Mouse (Mus musculus): ENCODE results near the gene Extl1.

GRCm38 (mm10) chr4:134326859-134327530 is 56.7 kb downstream of the Extl1 start:
- TF ChIP-seq CTCF (IDR thresholded peaks at IDR 0.05; ENCODE audit: low read depth, low read length): no peak
- no peak for TF ChIP-seq POLR2A (IDR thresholded peaks at IDR 0.05; ENCODE audit: borderline replicate concordance, low read depth, low read length)
